9 mouse cellular contexts compared by ENCODE assay signal in the genomic region with DNA sequence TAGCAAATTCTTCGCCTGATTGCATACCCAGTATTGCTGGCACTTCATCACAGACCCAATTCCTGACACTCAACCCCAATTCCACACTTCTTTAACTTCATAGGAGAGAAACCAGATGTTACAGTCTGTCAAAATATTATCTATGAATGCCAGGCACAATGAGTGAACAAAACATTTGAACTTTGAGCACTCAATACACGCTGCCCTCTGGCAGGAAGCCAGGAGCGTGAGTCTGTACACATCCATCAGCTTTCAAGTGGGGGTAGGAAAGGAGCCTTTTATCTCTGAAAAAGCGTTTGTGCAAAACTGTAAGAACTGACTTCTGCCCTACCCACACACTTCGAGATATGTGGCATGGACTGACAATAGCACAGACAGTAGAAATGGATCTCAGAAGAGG. TPM values are rescaled to one million over a fixed set of nuclear protein-coding genes. Genes with fewer than 3 reads are reported as not detected.
DNase-seq lines count a peak whose midpoint lies in the region; ATAC-seq and TF ChIP-seq lines count a peak whose summit lies in the region.
"Had no signal": no experiment of that assay in that cellular context is flagged by ENCODE, and none has a peak within 500 bp of the region (broad histone marks: within the 10 kb centered on the region; RNA-seq: fewer than 3 reads in every experiment).

No protein-coding gene starts in this region.

- peak overlapping the region; percentile 38 for H3K4me2 ChIP-seq in stomach, embryonic 15.5 days

- no peak for TF ChIP-seq CTCF in left cerebral cortex, adult 2 months (IDR thresholded peaks at IDR 0.05)

- H3K4me1 ChIP-seq in heart, embryonic 10.5 days = peaks cover 22% of the 10 kb centered on the region
- H3K4me1 ChIP-seq in stomach, embryonic 15.5 days = no peaks in the 10 kb centered on the region

- H3K36me3 ChIP-seq in heart, embryonic 10.5 days = no peaks in the 10 kb centered on the region
- H3K36me3 ChIP-seq in stomach, embryonic 15.5 days = peaks cover 11% of the 10 kb centered on the region
- H3K36me3 ChIP-seq: G1E had no signal

- no peak overlapping the region; the same call in 1 of the 2 replicates for H3K4me3 ChIP-seq in heart, embryonic 10.5 days
- H3K4me3 ChIP-seq in stomach, embryonic 15.5 days (replicated peaks) = peak overlapping the region; percentile 19; the same call in 1 of the 2 replicates
- no peak overlapping the region for H3K4me3 ChIP-seq in left cerebral cortex, adult 2 months

- no peaks in the 10 kb centered on the region for H3K9me3 ChIP-seq in heart, embryonic 10.5 days
- H3K9me3 ChIP-seq in stomach, embryonic 15.5 days = no peaks in the 10 kb centered on the region
- H3K9me3 ChIP-seq: G1E had no signal

- 0 out of 2 replicates have a peak, but pooled peaks have one; percentile 4 for ATAC-seq in stomach, embryonic 15.5 days (ENCODE audit: insufficient read depth, low FRiP score, low read depth)

- intact Hi-C loops in left cerebral cortex, adult 2 months (cut with DNase I) = no loop called here

- H3K9ac ChIP-seq in stomach, embryonic 15.5 days = no peak overlapping the region

- H3K27ac ChIP-seq in heart, embryonic 10.5 days = no peak overlapping the region
- no peak overlapping the region for H3K27ac ChIP-seq in stomach, embryonic 15.5 days
- no peak overlapping the region for H3K27ac ChIP-seq in left cerebral cortex, adult 2 months

- 21% methylated on average over 5 of the region's 5 CpGs for WGBS in heart, embryonic 10.5 days
- 12% methylated on average over 5 of the region's 5 CpGs for WGBS in stomach, embryonic 15.5 days

- DNase-seq in heart, embryonic 10.5 days (ENCODE audit: low spot score) = peak; percentile 83
- DNase-seq in heart, adult 9 months (ENCODE audit: low spot score in 2 of 2) = no peak
- DNase-seq in adrenal gland, postnatal 36 days = peak; percentile 81 to 83
- peak; percentile 63 for DNase-seq in kidney, postnatal 14 days
- DNase-seq in cerebellum, adult 18-20 months = no peak
- DNase-seq in left cerebral cortex, adult 2 months (ENCODE audit: extremely low spot score in 1 of 2, low spot score in 2 of 2) = no peak
- DNase-seq in urinary bladder, postnatal 4 days (ENCODE audit: low spot score in 2 of 2) = no peak

- peaks cover 49% of the 10 kb centered on the region for H3K27me3 ChIP-seq in heart, embryonic 10.5 days (ENCODE audit: insufficient read depth, poor library complexity, severe bottlenecking)
- H3K27me3 ChIP-seq in stomach, embryonic 15.5 days (replicated peaks) = peaks cover 7% of the 10 kb centered on the region

RNA-seq across cellular contexts. Expression of a gene that starts 4.0 kb away (rescaled TPM):
- polyA plus RNA-seq in heart, embryonic 10.5 days (2016; fragmentation: Nextera tagmentation; extraction: Ambion mirVana) = 0.70 and 1.4 TPM in 2 replicates
- total RNA-seq in adrenal gland, postnatal 36 days (2021) = 10 to 100 TPM; 10.4 to 10.7 TPM
- 54.2 and 70.5 TPM in 2 replicates for polyA plus RNA-seq in stomach, embryonic 15.5 days (2015; fragmentation: Nextera tagmentation; extraction: Ambion mirVana)
- total RNA-seq in left cerebral cortex, adult 2 months (2021) = 1 to 10 TPM; 1.9 to 2.4 TPM
- polyA plus RNA-seq: G1E had no signal

RNA-seq across cellular contexts. Expression of a gene that starts 59.7 kb away (rescaled TPM):
- polyA plus RNA-seq in heart, embryonic 10.5 days (2016; fragmentation: Nextera tagmentation; extraction: Ambion mirVana) = 470 and 619 TPM in 2 replicates
- total RNA-seq in adrenal gland, postnatal 36 days (2021) = 100 to 1,000 TPM; 184 to 196 TPM
- polyA plus RNA-seq in stomach, embryonic 15.5 days (2015; fragmentation: Nextera tagmentation; extraction: Ambion mirVana) = 138 and 149 TPM in 2 replicates
- 100 to 1,000 TPM; 818 to 835 TPM for total RNA-seq in left cerebral cortex, adult 2 months (2021)
- total RNA-seq: G1E had no signal
- polyA plus RNA-seq: G1E had no signal

Comparison
In these comparisons a context has a peak if more than half of its experiments do, and no peak if none do; other contexts are left out.
1. DNase-seq: peak in heart, embryonic 10.5 days (single experiment), adrenal gland, postnatal 36 days (2 of 2) and kidney, postnatal 14 days (single experiment); none in heart, adult 9 months (0 of 2), cerebellum, adult 18-20 months (0 of 2), left cerebral cortex, adult 2 months (0 of 2) and urinary bladder, postnatal 4 days (0 of 2).
2. RNA of a gene that starts 59.7 kb away (total RNA-seq): 818 to 835 TPM in left cerebral cortex, adult 2 months; 184 to 196 TPM in adrenal gland, postnatal 36 days; every median in the first group is over 4 times any median in the second.